Mouse (Mus musculus) liver, embryonic 14.5 days (tissue): ENCODE results near the gene Cnot1. TPM values are rescaled to one million over a fixed set of nuclear protein-coding genes. Genes with fewer than 3 reads are reported as not detected.

Experiments
- ATAC-seq: fragments of 200-750 bp; cut with Nextera tagmentation; 2 replicates; pipeline ENCODE4 v1.8.0; 2017; ENCODE audit warnings: moderate number of reproducible peaks, mild to moderate bottlenecking, moderate library complexity; ENCODE audit not compliant: insufficient read depth
- DNase-seq, 3 experiments: peaks; one replicate each; pipeline ENCODE4 v3.0.0-alpha.2; 2012 to 2013; ENCODE audit warnings: low read depth in 3 of 3, low spot score in 3 of 3
- H3K27ac ChIP-seq: fragments of 300-500 bp; sonication (generic); 2 replicates; pipeline ENCODE4 v1.5.1; 2014; ENCODE audit warnings: moderate library complexity, mild to moderate bottlenecking, control low read depth, inconsistent platforms
- H3K27me3 ChIP-seq: fragments of 300-500 bp; sonication (generic); 2 replicates; pipeline ENCODE4 v1.6.1; 2014; ENCODE audit warnings: mild to moderate bottlenecking, low read length, moderate library complexity; ENCODE audit not compliant: control insufficient read depth, insufficient read depth
- H3K36me3 ChIP-seq: fragments of 300-500 bp; sonication (generic); replicated peaks from 2 replicates; pipeline ENCODE4 v1.6.1; 2014; ENCODE audit warnings: low read depth; ENCODE audit not compliant: control insufficient read depth, insufficient read depth
- H3K4me1 ChIP-seq, 2 experiments: fragments of 200-500 bp in 1 of 2; fragments of 300-500 bp in 1 of 2; sonication (generic) in 1 of 2; replicated peaks; 2 replicates each; pipeline ENCODE4 v1.6.1; 2012 to 2014; ENCODE audit warnings: antibody characterized with exemption in 1 of 2, inconsistent platforms in 1 of 2, low read length in 1 of 2; ENCODE audit not compliant: control insufficient read depth in 2 of 2, insufficient read depth in 2 of 2
- H3K4me2 ChIP-seq: fragments of 300-500 bp; sonication (generic); 2 replicates; pipeline ENCODE4 v1.6.1; 2014; ENCODE audit warnings: low read depth, mild to moderate bottlenecking, control low read depth, moderate library complexity
- H3K4me3 ChIP-seq, 2 experiments: fragments of 200-500 bp in 1 of 2; fragments of 300-500 bp in 1 of 2; sonication (generic) in 1 of 2; 2 replicates each; pipeline ENCODE4 v1.5.1; 2012 to 2014; ENCODE audit warnings: low read depth in 2 of 2, low read length in 2 of 2, mild to moderate bottlenecking in 2 of 2, control low read depth in 1 of 2, inconsistent platforms in 1 of 2, moderate library complexity in 1 of 2; ENCODE audit not compliant: insufficient read depth in 1 of 2
- H3K9ac ChIP-seq: fragments of 300-500 bp; sonication (generic); replicated peaks from 2 replicates; pipeline ENCODE4 v1.6.1; 2014; ENCODE audit warnings: mild to moderate bottlenecking, control low read depth, moderate library complexity
- H3K9me3 ChIP-seq: fragments of 300-500 bp; sonication (generic); 2 replicates; pipeline ENCODE4 v1.6.1; 2016; ENCODE audit warnings: low read length, mixed read lengths; ENCODE audit not compliant: control insufficient read depth
- CTCF ChIP-seq: IDR thresholded peaks from 2 replicates; pipeline ENCODE4 v1.5.1; 2016; ENCODE audit warnings: antibody characterized with exemption, low read depth, control low read depth
- EP300 ChIP-seq: IDR thresholded peaks from 2 replicates; pipeline ENCODE4 v1.6.1; 2016; ENCODE audit warnings: antibody characterized with exemption, low read depth
- WGBS: fragments of 180-500 bp; shearing (Covaris S2); extraction: QIAGEN DNeasy Blood & Tissue Kit; methylation state at CpG from one replicate; pipeline ENCODE4 v1.1.7; 2014; ENCODE audit not compliant: insufficient replicate concordance; 5-methylcytosine and 5-hydroxymethylcytosine counted together
- polyA plus RNA-seq, 2 experiments: library from polyadenylated mRNA; depleted of rRNA in 1 of 2; stranded (reverse) in 1 of 2; unstranded in 1 of 2; fragments of >200 nt; fragmentation: Nextera tagmentation in 1 of 2; extraction: Ambion mirVana in 1 of 2; gene quantifications; 2 replicates each; pipeline versions ENCODE4 v1.2.1 to v1.2.3; 2012 to 2014

Gene Cnot1
- polyA plus RNA-seq, 2 experiments, result 33.1 to 41.8 TPM

- Histone ChIP-seq H3K27ac (no peak overlapping the region), H3K9ac (no peak overlapping the region), H3K4me2 (no peak overlapping the region), H3K27me3 (peaks cover 9% of the 10 kb centered on the region), H3K9me3 (no peaks in the 10 kb centered on the region), H3K36me3 (no peaks in the 10 kb centered on the region), H3K4me3 (no peak overlapping the region), H3K4me1 (no peaks in the 10 kb centered on the region)
- no peak for DNase-seq
- 55% methylated on average over 13 of the region's 13 CpGs for WGBS
- TF ChIP-seq CTCF (no peak), EP300 (no peak)
- ATAC-seq, result no peak
Measured at GRCm38 (mm10) chr8:95690929-95691541, 116.2 kb downstream of the Cnot1 start.

- Histone ChIP-seq H3K4me3 (no peak overlapping the region), H3K27me3 (no peaks in the 10 kb centered on the region), H3K36me3 (no peaks in the 10 kb centered on the region), H3K9ac (no peak overlapping the region), H3K9me3 (no peaks in the 10 kb centered on the region), H3K27ac (no peak overlapping the region), H3K4me1 (no peaks in the 10 kb centered on the region), H3K4me2 (no peak overlapping the region)
- WGBS, result 57% methylated on average over 10 of the region's 10 CpGs
- DNase-seq (no peak), ATAC-seq (no peak)
- TF ChIP-seq CTCF (no peak), EP300 (no peak)
Measured at GRCm38 (mm10) chr8:95688073-95688672, 119.1 kb downstream of the Cnot1 start.

- Histone ChIP-seq H3K27me3 (peaks cover 43% of the 10 kb centered on the region), H3K4me2 (peak overlapping the region; percentile 57), H3K9me3 (no peaks in the 10 kb centered on the region), H3K27ac (no peak overlapping the region), H3K36me3 (no peaks in the 10 kb centered on the region), H3K4me1 (no peaks in the 10 kb centered on the region), H3K9ac (no peak overlapping the region), H3K4me3 (peak overlapping the region; percentile 15 to 41; a peak in 3 of 4 replicates)
- ATAC-seq (no peak), DNase-seq (no peak)
- 1% methylated on average over 60 of the region's 70 CpGs for WGBS
- TF ChIP-seq EP300 (no peak), CTCF (no peak)
Measured at GRCm38 (mm10) chr8:95678024-95678611, 129.1 kb downstream of the Cnot1 start.

GRCm38 (mm10) chr8:95677591-95678023, 129.7 kb downstream of the Cnot1 start:
- H3K27me3 ChIP-seq, result peaks cover 43% of the 10 kb centered on the region
- H3K4me1 ChIP-seq, result no peaks in the 10 kb centered on the region
- H3K27ac ChIP-seq, result no peak overlapping the region
- WGBS, result 1% methylated on average over 39 of the region's 48 CpGs
- peak overlapping the region in 1 of 2 experiments; percentile 41; a peak in 2 of 4 replicates for H3K4me3 ChIP-seq
- TF ChIP-seq EP300 (no peak), CTCF (no peak)
- no peaks in the 10 kb centered on the region for H3K9me3 ChIP-seq
- H3K9ac ChIP-seq, result no peak overlapping the region
- H3K4me2 ChIP-seq, result peak overlapping the region; percentile 57
- DNase-seq, result no peak
- no peaks in the 10 kb centered on the region for H3K36me3 ChIP-seq
- ATAC-seq, result no peak

GRCm38 (mm10) chr8:95676631-95677030, 130.6 kb downstream of the Cnot1 start, which contains the start of gene Ndrg4:
Ndrg4 (plus strand) TSS chr8:95676980.
- TF ChIP-seq EP300 (no peak), CTCF (no peak)
- no peak for ATAC-seq

More at GRCm38 (mm10) chr8:95676631-95677030, 130.6 kb downstream of the Cnot1 start, which contains the start of gene Ndrg4:
- peaks cover 43% of the 10 kb centered on the region for H3K27me3 ChIP-seq
- H3K4me3 ChIP-seq, result peak within 1 kb of the TSS in 1 of 2 experiments; percentile 41; a peak in 2 of 4 replicates
- H3K27ac ChIP-seq, result no peak within 1 kb of the TSS
- no peaks in the 10 kb centered on the region for H3K4me1 ChIP-seq
- H3K36me3 ChIP-seq, result no peaks in the 10 kb centered on the region
- H3K9ac ChIP-seq, result no peak within 1 kb of the TSS
- WGBS, result 40% methylated on average over 9 of the region's 9 CpGs
- no peak for DNase-seq
- H3K9me3 ChIP-seq, result no peaks in the 10 kb centered on the region
- peak within 1 kb of the TSS; percentile 57 for H3K4me2 ChIP-seq
